Mouse (Mus musculus): Measurements from ENCODE around the gene Usp34. TPM values are rescaled to one million over a fixed set of nuclear protein-coding genes. Genes with fewer than 3 reads are reported as not detected.

The Usp34 gene
- 11.4 and 15.8 TPM in 2 replicates for polyA plus RNA-seq (2012; rRNA removed; ENCODE audit: low replicate concordance)

GRCm38 (mm10) chr11:23306764-23307565 is at the start of gene Usp34:
Gene Usp34, plus strand, starts transcription at chr11:23306895.

GRCm38 (mm10) chr11:23497718-23498509 is 191.2 kb downstream of the Usp34 start, which contains the start of gene Ahsa2:
Gene Ahsa2, minus strand, starts transcription at chr11:23498030.

GRCm38 (mm10) chr11:23520473-23521205 is 213.9 kb downstream of the Usp34 start, which contains the start of gene 1700093K21Rik:
Gene 1700093K21Rik, minus strand, starts transcription at chr11:23521155.

Other genes with a start within 250 kb of the Usp34 start
- 6.2 and 10.2 TPM in 2 replicates for gene Xpo1, start 50.9 kb upstream of the Usp34 start, polyA plus RNA-seq (2012; rRNA removed; ENCODE audit: low replicate concordance)
- 9.9 and 17.4 TPM in 2 replicates for gene Ahsa2, start 191.1 kb downstream of the Usp34 start, polyA plus RNA-seq (2012; rRNA removed; ENCODE audit: low replicate concordance)
- 0.20 TPM in 1 of 2 replicates, not detected in the other for gene 1700093K21Rik, start 214.3 kb downstream of the Usp34 start, polyA plus RNA-seq (2012; rRNA removed; ENCODE audit: low replicate concordance)

Measured in subcutaneous adipose tissue, adult 2 months (tissue).